Mouse (Mus musculus) adrenal gland (tissue): ENCODE results near the gene Cep55.

Experiments
- intact Hi-C: fragments of 180-260 bp; cut with DNase I; formaldehyde crosslinking; loops from one replicate; pipeline ENCODE4 v1.15.1; 2025

Gene Cep55

DNA sequence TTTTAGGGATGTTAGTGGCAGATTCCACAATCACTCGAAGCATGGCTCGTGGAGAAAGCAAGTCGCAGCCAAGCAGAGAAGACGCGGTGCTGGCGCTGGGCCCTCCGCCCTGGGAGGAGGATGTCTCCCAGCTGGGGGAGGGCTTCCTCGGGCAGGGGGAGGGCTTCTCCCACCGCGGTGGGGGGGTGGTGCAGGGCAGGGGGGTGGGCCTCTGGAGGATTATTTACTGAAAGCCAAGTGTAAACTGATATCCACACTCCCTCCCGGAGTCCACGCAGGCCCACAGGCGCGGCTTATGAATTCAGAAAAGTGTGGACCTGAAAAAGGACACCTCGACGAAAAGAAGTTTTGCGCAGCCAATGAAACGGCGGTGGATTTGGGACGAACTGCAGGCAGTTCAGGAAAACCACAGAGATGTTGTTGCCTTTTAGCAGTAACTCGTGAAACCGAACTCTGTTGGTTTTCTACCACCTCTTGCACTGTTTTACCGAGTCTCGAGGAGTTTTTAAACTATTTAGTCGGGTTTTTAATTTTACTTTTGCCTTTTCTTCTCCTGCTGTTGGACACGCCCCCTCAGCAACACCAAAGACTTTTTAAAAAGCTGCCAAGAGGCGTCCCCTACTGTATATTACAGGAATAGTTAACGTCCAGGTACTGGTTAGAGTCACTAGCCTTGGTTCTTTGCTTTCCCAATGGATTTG, 11.4 kb upstream of the Cep55 start, which contains the start of gene Myof:
Gene Myof, minus strand, starts transcription at position 297 of the 701 bp plus-strand sequence.
- intact Hi-C loops: loop anchor here (2.0 kb wide), 1 partner anchor 89 kb away; no protein-coding TSS in a partner anchor

DNA sequence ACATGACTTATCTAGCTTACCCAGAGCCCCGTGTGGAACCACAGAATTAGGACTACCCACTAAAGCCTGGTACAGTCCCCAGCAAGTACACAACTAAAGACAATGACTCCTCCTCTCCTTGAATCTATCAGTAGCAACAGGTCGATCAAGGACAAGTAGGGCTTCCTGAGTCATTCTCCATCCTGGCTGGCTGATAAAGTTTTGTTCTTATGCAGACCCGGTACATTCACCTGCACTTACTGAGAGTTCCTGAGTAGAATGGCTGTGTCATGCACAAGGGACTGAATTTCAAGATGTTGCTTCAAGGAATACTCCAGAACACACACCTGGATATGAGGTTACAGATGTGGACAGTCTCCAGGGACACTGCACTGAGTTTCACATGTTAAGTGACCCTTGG, 9.6 kb upstream of the Cep55 start:
- intact Hi-C loops: no loop called here

DNA sequence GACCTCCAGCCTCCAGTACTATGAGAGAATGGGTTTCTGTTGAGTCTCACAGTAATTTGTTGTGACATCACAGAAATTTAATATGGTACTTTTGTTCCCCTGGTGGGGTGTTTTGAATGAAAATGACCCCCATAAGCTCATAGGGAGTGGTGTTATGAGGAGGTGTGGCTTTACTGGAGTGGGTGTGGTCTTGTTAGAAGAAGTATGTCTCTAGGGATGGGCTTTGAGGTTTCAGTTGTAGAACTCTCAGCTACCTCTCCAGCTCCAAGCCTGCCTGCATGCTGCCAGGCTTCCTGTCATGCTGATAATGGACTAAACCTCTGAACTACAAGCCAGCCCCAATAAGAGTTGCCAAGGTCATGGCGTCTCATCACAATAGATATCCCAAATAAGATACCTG, 5.1 kb upstream of the Cep55 start:
- intact Hi-C loops: loop anchor here (10.0 kb wide), 1 partner anchor 345 kb away; no protein-coding TSS in a partner anchor

DNA sequence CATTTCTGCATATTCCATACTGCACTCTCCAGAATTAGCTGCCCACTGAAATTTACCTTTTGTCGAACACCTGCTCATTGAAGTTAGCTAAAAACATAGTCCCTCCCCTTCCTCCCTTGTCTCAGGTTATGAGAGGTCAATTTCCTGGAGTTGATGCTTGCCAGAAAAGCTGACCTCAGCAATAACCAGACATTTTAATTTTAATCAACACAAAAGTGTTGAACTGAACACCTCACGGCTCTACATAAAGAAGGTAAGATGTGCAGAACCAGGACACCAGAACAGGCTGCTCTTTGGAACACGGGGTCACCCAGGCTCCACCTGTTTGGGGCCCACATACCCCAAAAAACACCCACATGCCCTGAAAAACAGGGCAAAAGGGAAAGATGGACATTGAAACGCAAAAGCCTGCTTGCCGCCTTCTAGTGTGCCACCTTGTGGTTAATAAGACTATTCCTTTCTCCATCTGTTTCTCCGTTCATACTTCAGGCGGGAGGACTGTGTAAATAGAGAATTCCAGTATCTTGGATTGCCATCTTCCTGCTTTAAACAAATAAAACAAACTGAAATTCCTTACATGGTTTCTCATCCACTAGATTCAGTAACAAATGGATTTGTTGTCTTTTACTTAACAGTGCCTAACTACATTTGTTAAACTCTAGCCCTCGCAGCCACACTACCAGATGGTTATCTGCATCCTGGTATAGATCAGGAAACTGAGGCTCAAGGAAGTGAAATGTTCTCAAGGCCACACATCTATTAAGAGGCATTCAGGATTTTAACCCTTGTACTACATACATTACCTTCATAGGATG, 1.4 kb upstream of the Cep55 start:
- intact Hi-C loops: loop anchor here (10.0 kb wide), 1 partner anchor 349 kb away; no protein-coding TSS in a partner anchor

DNA sequence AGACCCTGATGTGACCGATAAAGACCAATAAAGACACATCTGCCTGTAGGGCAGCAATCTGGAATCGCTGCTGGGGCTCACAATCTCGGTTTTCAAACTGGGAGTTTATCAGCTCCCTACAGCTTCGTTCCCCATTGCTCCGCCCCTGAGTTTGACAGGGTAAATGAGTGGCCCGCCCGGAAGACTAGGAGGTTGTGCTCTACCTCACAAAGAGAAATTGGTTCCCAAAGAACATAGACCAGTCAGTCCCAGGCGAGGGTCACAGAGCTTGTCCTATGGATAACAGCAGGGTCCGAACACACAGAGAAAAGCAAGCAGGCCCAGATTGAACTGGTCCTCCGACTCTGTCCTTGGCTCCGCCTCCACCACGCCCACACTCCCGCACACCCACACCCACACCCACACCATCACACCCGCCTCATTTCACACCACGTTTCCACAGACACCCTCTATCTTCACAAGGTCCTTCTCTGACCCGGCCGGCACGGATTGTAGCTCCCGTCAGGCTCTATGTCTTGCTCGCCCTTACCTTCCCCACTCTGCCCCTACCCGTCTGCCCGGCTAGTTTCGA, 577 bp upstream of the Cep55 start:
- intact Hi-C loops: loop anchor here (10.0 kb wide), 1 partner anchor 349 kb away; no protein-coding TSS in a partner anchor

DNA sequence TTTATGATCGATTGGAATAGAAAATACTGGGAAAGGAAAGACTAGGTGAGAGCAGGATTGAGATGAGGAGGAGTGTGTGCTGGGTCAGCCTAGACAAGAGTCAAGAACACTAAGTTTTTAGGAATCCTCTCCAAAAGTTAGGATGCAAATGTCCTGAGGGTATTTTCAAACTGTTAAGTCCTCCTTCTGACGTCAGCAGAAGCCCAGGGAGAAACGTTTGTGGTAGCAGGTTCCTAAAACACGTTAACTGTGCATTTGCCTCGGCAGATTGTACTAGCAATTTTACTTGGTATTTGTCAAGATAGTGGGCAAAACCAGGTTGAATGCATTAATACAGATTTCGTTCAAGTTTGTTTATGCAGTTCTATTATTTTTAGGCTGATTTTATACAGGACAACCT, 987 bp downstream of the Cep55 start:
- intact Hi-C loops: loop anchor here (10.0 kb wide), 1 partner anchor 351 kb away; no protein-coding TSS in a partner anchor

DNA sequence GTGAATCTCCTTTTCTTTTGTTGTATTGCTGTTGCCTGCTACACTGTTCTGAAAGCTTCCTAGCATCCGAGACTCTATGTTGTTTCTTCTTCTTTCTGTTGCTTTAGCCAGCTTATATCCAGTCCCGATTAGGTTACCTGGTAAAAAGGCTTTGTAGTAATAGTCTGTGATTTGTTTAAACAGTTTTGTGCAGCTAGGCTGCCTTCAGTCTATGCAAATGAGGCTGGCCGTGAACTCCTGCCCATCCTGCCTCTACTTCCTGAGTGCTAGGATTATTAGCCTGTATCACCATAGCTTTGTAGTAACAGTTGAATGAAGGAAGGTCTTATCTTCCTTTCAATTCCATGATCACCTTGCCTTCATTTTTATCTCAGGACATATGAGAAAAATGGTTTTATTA, 1.5 kb downstream of the Cep55 start:
- intact Hi-C loops: loop anchor here (10.0 kb wide), 1 partner anchor 351 kb away; no protein-coding TSS in a partner anchor

DNA sequence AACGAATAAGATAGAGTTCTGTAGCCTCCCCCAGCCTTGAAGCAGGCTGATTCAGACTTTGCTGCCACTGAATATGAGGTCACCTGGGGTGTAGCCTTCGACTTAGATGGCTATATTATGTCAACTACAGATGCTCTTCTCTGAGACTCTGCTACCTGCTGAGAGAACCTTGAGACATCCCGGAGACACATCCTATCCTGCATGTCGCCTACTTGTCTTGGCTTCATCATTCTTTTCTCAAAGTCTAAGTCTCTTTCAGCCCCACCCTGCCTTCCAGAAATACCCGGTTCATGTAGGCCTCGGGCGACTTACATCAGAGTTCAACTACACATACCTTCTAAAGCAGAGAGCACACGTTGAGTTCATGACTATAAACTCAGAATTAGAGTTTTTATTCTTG, 2.1 kb downstream of the Cep55 start:
- intact Hi-C loops: loop anchor here (10.0 kb wide), 1 partner anchor 352 kb away; no protein-coding TSS in a partner anchor

DNA sequence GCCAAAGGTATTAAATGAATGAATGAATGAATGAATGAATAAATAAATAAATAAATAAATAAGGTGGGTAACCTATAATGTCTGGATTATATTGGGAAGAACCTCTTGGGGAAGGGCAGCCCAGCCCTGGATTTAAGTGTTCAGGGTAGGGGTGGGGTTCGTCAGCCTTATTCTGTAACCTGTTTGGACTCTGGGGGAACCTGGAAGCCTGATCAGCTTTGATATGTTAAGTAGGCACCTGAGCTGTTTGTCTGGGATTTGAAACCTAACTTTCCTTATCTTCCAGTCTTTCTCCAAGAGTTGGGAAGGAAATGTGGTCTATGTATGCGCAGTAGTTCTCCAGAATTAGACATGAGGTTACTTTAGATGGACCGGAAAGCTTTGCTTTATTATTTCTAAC, 8.4 kb downstream of the Cep55 start:
- intact Hi-C loops: no loop called here

DNA sequence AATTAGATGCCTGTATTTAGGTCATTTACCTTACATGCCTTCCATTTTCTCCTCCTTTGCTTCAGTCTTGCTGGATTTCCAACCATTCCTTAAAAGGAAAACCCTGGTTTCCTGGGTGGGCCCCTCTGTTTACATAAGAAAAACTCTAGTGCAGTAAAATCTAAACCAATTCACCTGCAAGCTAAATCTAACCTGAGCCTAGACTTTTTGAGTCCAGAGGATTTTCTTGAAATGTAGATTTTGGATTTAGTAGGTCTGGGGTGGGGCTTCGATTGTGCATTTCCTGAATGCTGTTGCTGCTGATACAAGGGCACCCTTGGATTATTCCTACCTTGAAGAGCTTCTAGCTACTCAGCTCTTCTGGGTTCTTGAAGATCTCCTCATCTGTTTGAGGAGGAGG, 9.2 kb downstream of the Cep55 start:
- intact Hi-C loops: no loop called here

DNA sequence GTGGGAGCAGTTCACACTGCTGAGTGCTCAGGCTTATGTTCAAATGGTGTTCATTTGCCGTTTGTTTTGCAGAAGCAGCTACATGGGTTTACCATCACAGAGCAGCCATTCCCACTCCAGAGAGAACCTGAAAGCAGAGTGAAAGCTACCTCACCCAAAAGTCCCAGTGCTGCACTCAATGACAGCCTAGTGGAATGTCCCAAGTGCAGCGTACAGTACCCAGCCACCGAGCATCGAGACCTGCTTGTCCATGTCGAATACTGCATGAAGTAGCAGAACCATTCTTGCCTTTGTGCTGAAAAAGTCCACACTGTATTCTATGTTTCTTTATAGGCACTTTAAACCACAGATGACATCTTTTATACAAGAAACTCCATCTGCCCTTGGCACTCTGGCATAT, 18.4 kb downstream of the Cep55 start:
- intact Hi-C loops: no loop called here

DNA sequence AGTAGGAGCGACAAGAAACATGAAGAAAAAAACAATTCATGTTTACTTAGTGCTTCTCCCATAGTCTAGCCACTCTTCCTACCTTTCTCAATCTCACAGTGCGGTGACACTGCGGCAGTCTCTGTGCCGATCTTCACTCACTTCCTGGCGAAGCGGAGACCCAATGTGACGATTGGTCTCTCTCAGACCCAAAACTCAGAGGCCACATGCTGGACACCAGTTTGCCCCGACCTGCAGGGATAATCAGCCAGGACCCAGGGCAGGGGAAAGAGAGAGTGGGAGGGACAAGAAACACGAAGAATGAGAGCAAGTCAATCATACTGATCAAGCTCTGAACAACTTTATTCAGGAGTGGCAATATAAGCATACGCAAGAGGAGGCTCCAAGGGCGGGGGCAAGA, 20.2 kb downstream of the Cep55 start:
- intact Hi-C loops: no loop called here

DNA sequence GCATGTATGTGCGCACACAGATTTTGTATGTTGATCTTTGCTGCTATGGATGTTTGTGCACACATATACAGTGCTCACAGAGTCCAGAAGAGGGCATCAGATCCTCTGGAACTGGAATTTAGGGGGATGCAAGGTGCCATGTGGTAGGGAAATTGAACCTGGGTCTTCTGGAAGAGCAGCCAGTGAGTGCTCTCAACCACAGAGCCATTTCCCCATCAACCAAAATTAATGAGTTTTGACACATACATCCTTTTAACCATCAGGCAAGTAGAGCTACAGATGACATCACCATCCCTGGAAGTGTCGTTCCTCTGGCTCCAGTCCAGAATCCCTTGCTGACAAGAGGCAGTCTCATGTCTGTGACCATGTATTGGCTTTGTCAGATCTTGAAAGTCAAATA, 21.4 kb downstream of the Cep55 start:
- intact Hi-C loops: no loop called here

DNA sequence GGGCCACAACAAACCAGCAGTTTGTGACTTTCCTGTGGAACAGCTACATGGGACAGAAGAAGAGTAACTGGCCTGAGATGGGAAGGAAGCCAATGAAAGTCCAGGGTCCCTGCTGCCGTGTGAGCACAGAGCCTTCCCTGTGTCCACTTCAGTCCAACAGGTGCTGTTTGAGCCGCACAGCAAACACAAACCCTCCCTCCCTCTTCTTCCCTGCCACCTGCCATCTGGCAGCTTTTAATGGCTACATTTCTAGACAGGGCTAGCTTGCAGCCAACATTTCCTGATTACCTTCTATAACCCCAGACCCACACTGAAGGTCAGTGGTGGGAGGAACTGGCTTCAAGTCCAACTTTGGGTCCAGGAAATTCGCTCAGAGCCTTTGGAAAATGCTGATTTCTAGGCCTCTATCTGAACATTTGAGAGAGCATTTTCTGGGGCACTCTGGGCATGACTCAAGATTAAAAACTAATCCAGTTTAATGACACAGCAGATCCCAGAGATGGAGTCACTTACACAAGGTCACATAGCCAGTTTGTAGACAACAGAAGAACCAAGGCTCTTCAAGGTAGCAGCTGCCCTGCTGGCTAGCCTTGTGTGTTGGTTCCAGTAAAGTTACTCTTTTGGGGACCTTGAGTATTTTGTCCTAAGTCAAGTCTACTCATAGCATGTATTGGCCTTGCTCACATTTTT, 23.2 kb downstream of the Cep55 start:
- intact Hi-C loops: no loop called here

DNA sequence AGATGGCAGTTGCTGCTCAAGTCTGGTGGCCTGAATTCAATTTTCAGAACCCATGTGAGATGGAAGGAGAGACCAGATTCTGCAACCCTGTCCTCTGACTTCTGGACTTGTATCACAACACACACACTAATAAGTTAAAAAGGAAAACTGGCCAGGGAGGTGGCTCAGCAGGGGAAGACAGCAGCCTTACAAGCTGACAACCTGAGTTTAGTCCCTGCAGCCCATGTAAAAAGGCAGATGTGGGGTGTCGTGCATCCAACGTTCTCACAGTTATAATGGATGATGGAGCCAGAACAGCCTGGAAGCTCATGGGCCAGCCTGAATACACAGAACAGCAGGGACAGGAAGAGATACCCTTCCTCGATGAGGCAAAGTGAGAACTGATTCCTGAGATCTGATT, 26.6 kb downstream of the Cep55 start:
- intact Hi-C loops: loop anchor here (10.0 kb wide), 1 partner anchor 113 kb away; no protein-coding TSS in a partner anchor

DNA sequence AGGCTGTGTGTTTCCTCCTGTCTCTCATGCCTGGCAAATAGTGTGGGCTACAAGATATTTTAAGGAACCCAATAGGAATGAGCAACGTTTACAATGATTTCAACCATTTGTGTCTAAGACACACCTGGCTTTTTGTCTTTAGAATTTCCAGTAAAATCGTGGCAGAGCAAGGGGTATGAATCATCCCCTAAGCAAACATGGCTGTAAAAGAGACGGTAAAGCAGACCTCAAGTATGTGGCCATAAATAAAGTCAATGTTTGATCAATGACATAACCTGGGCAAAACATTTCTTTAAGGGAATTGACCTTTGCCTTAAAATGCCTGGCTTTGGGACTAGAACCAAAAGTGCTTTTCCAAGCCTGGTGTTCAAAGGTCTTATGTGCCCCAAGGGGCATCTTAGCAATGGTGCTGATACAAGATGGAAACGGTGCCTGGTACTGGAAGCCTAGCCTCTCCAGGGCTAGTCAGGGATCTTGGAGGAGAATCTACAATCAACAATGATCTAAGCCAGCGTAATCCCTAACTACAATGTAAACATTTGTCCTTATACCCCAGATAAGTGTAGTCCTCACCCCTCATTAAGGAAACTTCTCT, 28.2 kb downstream of the Cep55 start:
- intact Hi-C loops: loop anchor here (10.0 kb wide), 1 partner anchor 112 kb away; no protein-coding TSS in a partner anchor

DNA sequence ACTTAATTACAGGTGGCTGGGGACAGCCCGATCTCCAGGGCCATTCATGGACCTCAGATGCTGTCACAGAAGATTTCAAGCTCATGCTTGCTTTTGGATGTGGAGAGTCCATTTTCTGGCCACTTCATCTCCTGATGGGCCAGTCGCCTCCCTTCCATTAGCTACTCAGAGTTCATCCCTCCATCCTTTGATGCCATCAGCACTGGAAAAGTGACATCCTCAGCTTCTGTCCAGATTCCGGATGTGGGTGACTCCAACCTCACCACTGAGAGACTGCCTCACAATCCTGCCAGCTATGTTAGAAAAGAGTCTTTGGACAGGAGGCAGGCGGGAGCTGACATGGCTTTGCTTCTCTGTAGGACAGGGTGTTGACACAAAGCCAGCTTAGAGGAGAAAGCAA, 31.0 kb downstream of the Cep55 start:
- intact Hi-C loops: loop anchor here (10.0 kb wide), 1 partner anchor 109 kb away; no protein-coding TSS in a partner anchor

DNA sequence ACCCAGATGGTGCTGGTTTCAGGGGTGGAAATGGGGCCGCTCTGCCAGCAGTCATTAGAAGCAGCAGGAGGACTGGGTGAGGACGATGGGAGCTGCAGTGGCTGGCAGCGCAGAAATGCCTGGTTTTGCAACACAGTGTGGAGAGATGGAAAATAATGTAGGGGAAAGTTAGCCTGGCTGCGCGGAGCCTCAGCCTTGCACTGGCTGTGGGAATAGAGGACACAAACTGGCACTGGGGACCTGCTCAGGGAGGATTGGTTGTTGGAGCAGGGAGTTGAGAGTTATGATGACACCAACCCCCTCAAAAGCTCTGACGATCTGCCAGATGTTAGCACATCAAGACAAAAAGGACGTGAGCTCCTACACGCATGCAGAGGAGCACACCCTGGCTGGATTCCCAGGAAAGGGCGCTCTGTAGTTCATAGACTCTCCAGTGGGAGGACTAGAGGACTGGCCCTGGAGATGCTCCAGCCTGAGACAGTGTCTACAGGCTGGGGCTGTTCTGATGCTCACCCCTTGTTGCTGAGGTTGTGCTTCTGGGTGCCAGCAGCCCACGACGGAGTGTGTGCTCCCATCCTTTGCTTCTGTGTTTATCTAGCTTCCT, 32.2 kb downstream of the Cep55 start:
- intact Hi-C loops: loop anchor here (10.0 kb wide), 1 partner anchor 108 kb away; no protein-coding TSS in a partner anchor

DNA sequence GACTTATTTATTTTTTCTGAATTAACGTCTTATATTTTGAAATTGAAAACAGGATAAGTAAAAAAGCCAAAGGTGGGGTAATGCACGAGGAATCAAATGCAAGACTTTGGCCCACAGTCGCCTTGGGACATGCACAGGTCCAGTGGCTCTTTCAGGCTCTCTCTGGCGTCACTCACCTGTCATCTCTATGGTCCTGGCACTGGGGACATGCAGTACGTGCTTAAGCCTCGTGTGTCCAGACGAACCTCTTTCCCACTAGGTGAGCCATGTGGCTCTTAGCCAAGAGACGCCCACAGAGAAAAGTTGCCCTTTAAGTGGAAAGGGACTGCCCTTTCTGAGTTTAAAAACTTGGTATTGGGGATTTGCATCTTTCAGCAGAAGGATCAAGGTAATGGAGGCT, 34.5 kb downstream of the Cep55 start:
- intact Hi-C loops: loop anchor here (10.0 kb wide), 1 partner anchor 105 kb away; no protein-coding TSS in a partner anchor

DNA sequence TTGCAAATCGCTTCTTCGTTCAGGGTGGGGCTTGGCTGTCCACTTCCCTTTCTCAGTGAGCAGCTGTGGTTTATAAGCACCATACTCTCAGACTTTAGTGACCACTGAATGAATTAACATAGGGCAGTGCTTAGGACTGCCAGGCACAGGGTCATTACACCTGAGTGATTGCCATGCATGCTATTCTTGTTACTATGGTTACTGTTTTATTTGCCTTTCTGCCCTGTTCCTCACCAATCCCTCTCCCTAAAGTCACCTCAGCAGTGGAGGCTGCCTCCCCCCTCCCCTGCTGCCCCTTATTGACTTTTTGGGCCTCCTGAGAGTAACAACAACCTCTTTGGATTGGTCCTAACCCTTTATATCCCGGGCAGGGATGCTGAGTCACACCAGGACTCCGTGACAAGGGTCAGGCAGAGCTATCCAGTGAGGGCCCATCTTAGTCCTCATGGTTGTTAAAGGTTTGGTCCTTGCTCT, 36.7 kb downstream of the Cep55 start:
- intact Hi-C loops: no loop called here
